Mouse (Mus musculus): ENCODE results near the gene Ripor3. TPM values are rescaled to one million over a fixed set of nuclear protein-coding genes. Genes with fewer than 3 reads are reported as not detected.

The Ripor3 gene
- polyA plus RNA-seq, 1 experiment = 2.4 TPM

- Histone ChIP-seq H3K4me1 (ENCODE audit: control insufficient read depth, insufficient read depth, low read length) (peaks cover 4% of the 10 kb centered on the region), H3K9ac (ENCODE audit: low read depth, poor library complexity, severe bottlenecking) (no peak overlapping the region), H3K27me3 (ENCODE audit: control insufficient read depth, insufficient read depth, low read length, poor library complexity, severe bottlenecking) (no peaks in the 10 kb centered on the region), H3K9me3 (replicated peaks; ENCODE audit: control insufficient read depth, insufficient read depth, low read length, poor library complexity, severe bottlenecking) (no peaks in the 10 kb centered on the region), H3K36me3 (ENCODE audit: control insufficient read depth, insufficient read depth, low read length, poor library complexity, severe bottlenecking) (no peaks in the 10 kb centered on the region), H3K27ac (ENCODE audit: insufficient read depth, low read length) (no peak overlapping the region), H3K4me3 (ENCODE audit: low read depth, low read length) (no peak overlapping the region)
- TF ChIP-seq CTCF (IDR thresholded peaks at IDR 0.05; ENCODE audit: low read depth, low read length) (no peak), EP300 (IDR thresholded peaks at IDR 0.05; ENCODE audit: insufficient read depth, low read depth, low read length) (no peak), POLR2A (IDR thresholded peaks at IDR 0.05; ENCODE audit: insufficient read depth, low read length) (no peak)
Observed at GRCm38 (mm10) chr2:167939632-167940399, 70.6 kb downstream of the Ripor3 start.

GRCm38 (mm10) chr2:167939204-167939603, 71.2 kb downstream of the Ripor3 start:
- Histone ChIP-seq H3K36me3 (ENCODE audit: control insufficient read depth, insufficient read depth, low read length, poor library complexity, severe bottlenecking) (no peaks in the 10 kb centered on the region), H3K9ac (ENCODE audit: low read depth, poor library complexity, severe bottlenecking) (no peak overlapping the region), H3K9me3 (replicated peaks; ENCODE audit: control insufficient read depth, insufficient read depth, low read length, poor library complexity, severe bottlenecking) (no peaks in the 10 kb centered on the region), H3K4me1 (ENCODE audit: control insufficient read depth, insufficient read depth, low read length) (peaks cover 4% of the 10 kb centered on the region), H3K27me3 (ENCODE audit: control insufficient read depth, insufficient read depth, low read length, poor library complexity, severe bottlenecking) (no peaks in the 10 kb centered on the region), H3K27ac (ENCODE audit: insufficient read depth, low read length) (no peak overlapping the region), H3K4me3 (ENCODE audit: low read depth, low read length) (no peak overlapping the region)
- TF ChIP-seq CTCF (IDR thresholded peaks at IDR 0.05; ENCODE audit: low read depth, low read length) = no peak
- no peak for TF ChIP-seq EP300 (IDR thresholded peaks at IDR 0.05; ENCODE audit: insufficient read depth, low read depth, low read length)
- no peak for TF ChIP-seq POLR2A (IDR thresholded peaks at IDR 0.05; ENCODE audit: insufficient read depth, low read length)

DNA sequence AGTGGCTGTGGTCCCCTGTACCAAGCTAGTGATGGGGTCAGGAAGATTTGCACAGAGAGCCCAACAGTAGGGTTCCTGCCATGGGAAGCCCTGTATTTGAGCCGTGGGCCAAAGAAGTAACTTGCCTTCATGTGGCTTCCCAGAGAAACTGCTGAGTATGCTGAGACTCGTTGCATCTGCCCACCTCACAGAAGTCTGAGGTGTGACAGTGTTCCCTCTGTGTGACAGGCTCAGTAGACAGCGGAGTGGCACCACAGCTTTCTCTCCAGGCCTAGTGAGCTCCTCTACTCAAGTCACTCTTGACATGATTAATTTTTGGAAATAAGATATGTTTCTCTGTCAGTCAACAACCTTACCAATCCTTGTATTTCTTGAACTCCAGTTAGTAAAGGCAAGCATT, 71.6 kb downstream of the Ripor3 start:
- Histone ChIP-seq H3K9ac (ENCODE audit: low read depth, poor library complexity, severe bottlenecking) (no peak overlapping the region), H3K9me3 (replicated peaks; ENCODE audit: control insufficient read depth, insufficient read depth, low read length, poor library complexity, severe bottlenecking) (no peaks in the 10 kb centered on the region), H3K27me3 (ENCODE audit: control insufficient read depth, insufficient read depth, low read length, poor library complexity, severe bottlenecking) (no peaks in the 10 kb centered on the region), H3K4me1 (ENCODE audit: control insufficient read depth, insufficient read depth, low read length) (peaks cover 4% of the 10 kb centered on the region), H3K4me3 (ENCODE audit: low read depth, low read length) (no peak overlapping the region), H3K27ac (ENCODE audit: insufficient read depth, low read length) (no peak overlapping the region), H3K36me3 (ENCODE audit: control insufficient read depth, insufficient read depth, low read length, poor library complexity, severe bottlenecking) (no peaks in the 10 kb centered on the region)
- TF ChIP-seq CTCF (IDR thresholded peaks at IDR 0.05; ENCODE audit: low read depth, low read length) (no peak), EP300 (IDR thresholded peaks at IDR 0.05; ENCODE audit: insufficient read depth, low read depth, low read length) (no peak), POLR2A (IDR thresholded peaks at IDR 0.05; ENCODE audit: insufficient read depth, low read length) (no peak)

- Histone ChIP-seq H3K9ac (ENCODE audit: low read depth, poor library complexity, severe bottlenecking) (no peak overlapping the region), H3K27ac (ENCODE audit: insufficient read depth, low read length) (no peak overlapping the region), H3K4me1 (ENCODE audit: control insufficient read depth, insufficient read depth, low read length) (peaks cover 2% of the 10 kb centered on the region), H3K4me3 (ENCODE audit: low read depth, low read length) (no peak overlapping the region), H3K27me3 (ENCODE audit: control insufficient read depth, insufficient read depth, low read length, poor library complexity, severe bottlenecking) (no peaks in the 10 kb centered on the region), H3K9me3 (replicated peaks; ENCODE audit: control insufficient read depth, insufficient read depth, low read length, poor library complexity, severe bottlenecking) (no peaks in the 10 kb centered on the region), H3K36me3 (ENCODE audit: control insufficient read depth, insufficient read depth, low read length, poor library complexity, severe bottlenecking) (no peaks in the 10 kb centered on the region)
- TF ChIP-seq POLR2A (IDR thresholded peaks at IDR 0.05; ENCODE audit: insufficient read depth, low read length) = no peak
- no peak for TF ChIP-seq EP300 (IDR thresholded peaks at IDR 0.05; ENCODE audit: insufficient read depth, low read depth, low read length)
- TF ChIP-seq CTCF (IDR thresholded peaks at IDR 0.05; ENCODE audit: low read depth, low read length) = no peak
Observed at GRCm38 (mm10) chr2:167935956-167936355, 74.5 kb downstream of the Ripor3 start.

DNA sequence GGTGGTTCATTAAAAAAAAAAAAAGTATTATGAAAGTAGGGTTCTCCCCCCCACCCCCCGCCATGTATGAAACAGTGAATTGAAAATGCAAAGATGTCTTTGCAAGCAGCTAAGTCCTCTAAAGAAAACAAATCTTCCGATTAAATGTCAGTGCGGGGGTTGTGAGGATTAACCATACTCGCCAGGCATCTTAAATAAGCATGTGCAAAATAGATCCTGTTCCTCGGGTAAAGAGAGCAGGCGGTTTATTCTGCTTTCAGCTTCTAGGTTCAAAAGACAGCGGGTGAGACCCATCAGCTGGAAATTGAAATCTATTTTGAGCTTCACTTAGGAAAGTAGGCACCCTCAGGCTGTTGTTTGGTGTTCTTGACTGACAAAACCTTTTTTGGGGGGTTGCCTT, 77.0 kb downstream of the Ripor3 start:
- no peak for TF ChIP-seq CTCF (IDR thresholded peaks at IDR 0.05; ENCODE audit: low read depth, low read length)
- no peak for TF ChIP-seq POLR2A (IDR thresholded peaks at IDR 0.05; ENCODE audit: insufficient read depth, low read length)
- TF ChIP-seq EP300 (IDR thresholded peaks at IDR 0.05; ENCODE audit: insufficient read depth, low read depth, low read length) = no peak
- H3K27ac ChIP-seq (ENCODE audit: insufficient read depth, low read length) = no peak overlapping the region

GRCm38 (mm10) chr2:167932727-167933231, 77.6 kb downstream of the Ripor3 start:
- no peaks in the 10 kb centered on the region for H3K4me1 ChIP-seq (ENCODE audit: control insufficient read depth, insufficient read depth, low read length)
- no peaks in the 10 kb centered on the region for H3K27me3 ChIP-seq (ENCODE audit: control insufficient read depth, insufficient read depth, low read length, poor library complexity, severe bottlenecking)
- H3K9me3 ChIP-seq (replicated peaks; ENCODE audit: control insufficient read depth, insufficient read depth, low read length, poor library complexity, severe bottlenecking) = no peaks in the 10 kb centered on the region
- H3K27ac ChIP-seq (ENCODE audit: insufficient read depth, low read length) = no peak overlapping the region
- no peaks in the 10 kb centered on the region for H3K36me3 ChIP-seq (ENCODE audit: control insufficient read depth, insufficient read depth, low read length, poor library complexity, severe bottlenecking)
- TF ChIP-seq POLR2A (IDR thresholded peaks at IDR 0.05; ENCODE audit: insufficient read depth, low read length) = no peak
- TF ChIP-seq EP300 (IDR thresholded peaks at IDR 0.05; ENCODE audit: insufficient read depth, low read depth, low read length) = no peak
- no peak for TF ChIP-seq CTCF (IDR thresholded peaks at IDR 0.05; ENCODE audit: low read depth, low read length)
- peak overlapping the region; percentile 89 for H3K4me3 ChIP-seq (ENCODE audit: low read depth, low read length)
- H3K9ac ChIP-seq (ENCODE audit: low read depth, poor library complexity, severe bottlenecking) = peak overlapping the region; percentile 85

More for the DNA sequence above, 77.0 kb downstream of the Ripor3 start:
- Histone ChIP-seq H3K36me3 (ENCODE audit: control insufficient read depth, insufficient read depth, low read length, poor library complexity, severe bottlenecking) (no peaks in the 10 kb centered on the region), H3K4me1 (ENCODE audit: control insufficient read depth, insufficient read depth, low read length) (no peaks in the 10 kb centered on the region), H3K9me3 (replicated peaks; ENCODE audit: control insufficient read depth, insufficient read depth, low read length, poor library complexity, severe bottlenecking) (no peaks in the 10 kb centered on the region), H3K27me3 (ENCODE audit: control insufficient read depth, insufficient read depth, low read length, poor library complexity, severe bottlenecking) (no peaks in the 10 kb centered on the region), H3K9ac (ENCODE audit: low read depth, poor library complexity, severe bottlenecking) (0 out of 2 replicates have a peak overlapping the region, but pooled peaks have one; percentile 85), H3K4me3 (ENCODE audit: low read depth, low read length) (no peak overlapping the region)
